23 mouse cellular contexts compared by ENCODE assay signal in genomic region chr15:21375871-21376270, GRCm38 (mm10).
"Had no signal": no experiment of that assay in that cellular context is flagged by ENCODE, and none has a peak within 500 bp of the region (broad histone marks: within the 10 kb centered on the region; RNA-seq: fewer than 3 reads in every experiment).

No protein-coding gene starts in this region.

- DNase-seq: gastrocnemius, adult 2 months; gastrocnemius, postnatal 10 days; gastrocnemius, postnatal 25 days; heart, adult 2 months; heart, postnatal 14 days; heart, postnatal 36 days; kidney, adult 18-20 months; kidney, adult 8-10 months; kidney, postnatal 10 days; kidney, postnatal 25 days; kidney, postnatal 4 days; liver; liver, embryonic 13.5 days had no signal

- H3K27ac ChIP-seq: gastrocnemius, adult 2 months; heart, adult 2 months; heart, embryonic 13.5 days; heart, embryonic 15.5 days; hindbrain, embryonic 10.5 days; hindbrain, embryonic 12.5 days; hindbrain, embryonic 14.5 days; intestine, embryonic 15.5 days; left cerebral cortex, adult 2 months; limb, embryonic 10.5 days; limb, embryonic 12.5 days; liver, embryonic 13.5 days; liver, embryonic 15.5 days had no signal

- H3K4me3 ChIP-seq: gastrocnemius, adult 2 months; heart, adult 2 months; heart, embryonic 13.5 days; heart, embryonic 15.5 days; hindbrain, embryonic 10.5 days; hindbrain, embryonic 12.5 days; intestine, embryonic 15.5 days; left cerebral cortex, adult 2 months; limb, embryonic 10.5 days; limb, embryonic 12.5 days; liver, embryonic 13.5 days; liver, embryonic 15.5 days had no signal
